Mouse (Mus musculus) liver, embryonic 12.5 days (tissue): ENCODE results near the gene Nsun6. TPM values are rescaled to one million over a fixed set of nuclear protein-coding genes. Genes with fewer than 3 reads are reported as not detected.

Experiments
- ATAC-seq: fragments of 200-750 bp; cut with Nextera tagmentation; 2 replicates; pipeline ENCODE4 v1.8.0; 2017; ENCODE audit warnings: moderate number of reproducible peaks, mild to moderate bottlenecking, moderate library complexity
- H3K27ac ChIP-seq: fragments of 300-500 bp; sonication (generic); 2 replicates; pipeline ENCODE4 v1.5.1; 2016; ENCODE audit warnings: mild to moderate bottlenecking
- H3K27me3 ChIP-seq: fragments of 300-500 bp; sonication (generic); replicated peaks from 2 replicates; pipeline ENCODE4 v1.6.1; 2016; ENCODE audit warnings: mild to moderate bottlenecking, moderate library complexity
- H3K36me3 ChIP-seq: fragments of 300-500 bp; sonication (generic); 2 replicates; pipeline ENCODE4 v1.6.1; 2016; ENCODE audit warnings: mild to moderate bottlenecking, moderate library complexity
- H3K4me1 ChIP-seq: fragments of 300-500 bp; sonication (generic); 2 replicates; pipeline ENCODE4 v1.6.1; 2016
- H3K4me2 ChIP-seq: fragments of 300-500 bp; sonication (generic); 2 replicates; pipeline ENCODE4 v1.6.1; 2016; ENCODE audit warnings: mild to moderate bottlenecking, moderate library complexity
- H3K4me3 ChIP-seq: fragments of 300-500 bp; sonication (generic); 2 replicates; pipeline ENCODE4 v1.5.1; 2016; ENCODE audit warnings: mild to moderate bottlenecking, moderate library complexity
- H3K9ac ChIP-seq: fragments of 300-500 bp; sonication (generic); 2 replicates; pipeline ENCODE4 v1.6.1; 2016; ENCODE audit warnings: mild to moderate bottlenecking, moderate library complexity
- H3K9me3 ChIP-seq: fragments of 300-500 bp; sonication (generic); replicated peaks from 2 replicates; pipeline ENCODE4 v1.6.1; 2016; ENCODE audit warnings: mild to moderate bottlenecking, moderate library complexity
- WGBS: fragments of 180-500 bp; shearing (Covaris S2); methylation state at CpG from one replicate; pipeline ENCODE4 v1.1.7; 2016; ENCODE audit not compliant: insufficient replicate concordance; 5-methylcytosine and 5-hydroxymethylcytosine counted together
- polyA plus RNA-seq: library from polyadenylated mRNA; unstranded; fragments of >200 nt; fragmentation: Nextera tagmentation; extraction: Ambion mirVana; gene quantifications from 2 replicates; pipeline ENCODE4 v1.2.1, GENCODE M21; 2016

Gene Nsun6
- 5.6 and 5.7 TPM in 2 replicates for polyA plus RNA-seq

DNA sequence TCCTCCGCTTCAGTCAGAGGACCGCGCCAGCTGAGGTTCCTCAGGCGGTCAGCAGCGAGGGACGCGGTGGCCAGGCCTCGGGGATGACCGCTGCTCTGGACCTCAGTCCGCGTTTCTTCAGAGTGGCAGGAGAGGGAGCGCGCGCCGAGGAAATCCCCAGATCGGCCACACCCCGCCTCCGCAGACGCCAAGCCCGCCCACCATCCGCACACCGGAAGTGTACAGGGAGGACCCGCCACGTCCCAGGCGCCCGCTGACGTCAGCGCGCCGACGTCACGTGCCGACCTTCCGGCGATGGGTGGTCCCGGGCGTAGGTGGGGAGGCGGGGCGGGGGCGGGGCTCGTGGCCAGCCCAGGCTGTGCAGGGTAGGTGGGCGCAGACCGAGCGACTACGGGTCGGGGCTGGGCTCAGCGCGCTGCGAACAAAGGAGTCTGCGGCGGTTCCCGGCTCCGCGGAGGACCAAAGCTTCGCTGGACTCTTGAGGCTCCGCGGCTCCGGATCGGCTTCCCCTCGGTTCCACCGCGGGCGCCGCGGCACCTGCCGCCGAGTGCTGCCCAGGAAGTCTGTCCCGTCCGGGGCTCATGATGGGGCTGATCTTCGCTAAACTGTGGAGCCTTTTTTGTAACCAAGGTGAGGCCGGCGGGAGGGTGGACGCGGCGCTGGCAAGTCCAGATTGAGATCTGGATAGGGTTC lies at the start of gene Nsun6:
Gene Nsun6, minus strand, starts transcription at position 125 of the 693 bp plus-strand sequence.
- peak within 1 kb of the TSS; percentile 91 for H3K9ac ChIP-seq
- H3K4me2 ChIP-seq, result peak within 1 kb of the TSS; percentile 71
- H3K9me3 ChIP-seq, result no peaks in the 10 kb centered on the region
- no peaks in the 10 kb centered on the region for H3K36me3 ChIP-seq
- ATAC-seq, result peak; percentile 97
- under 1% methylated on average over 75 of the region's 75 CpGs for WGBS
- peak within 1 kb of the TSS; percentile 85 for H3K27ac ChIP-seq
- no peaks in the 10 kb centered on the region for H3K27me3 ChIP-seq
- H3K4me1 ChIP-seq, result peaks cover 26% of the 10 kb centered on the region
- H3K4me3 ChIP-seq, result peak within 1 kb of the TSS; percentile 93

- no peak overlapping the region for H3K4me2 ChIP-seq
- WGBS, result 13% methylated on average over 1 of the region's 1 CpGs
- no peak for ATAC-seq
Measured at GRCm38 (mm10) chr2:15104386-15104785, 49.5 kb upstream of the Nsun6 start.

GRCm38 (mm10) chr2:15096514-15097090 lies 41.7 kb upstream of the Nsun6 start:
- ATAC-seq, result no peak
- H3K4me1 ChIP-seq, result no peaks in the 10 kb centered on the region
- 38% methylated on average over 3 of the region's 3 CpGs for WGBS
- H3K27me3 ChIP-seq, result no peaks in the 10 kb centered on the region
- no peak overlapping the region for H3K27ac ChIP-seq
- no peak overlapping the region for H3K4me2 ChIP-seq
- no peaks in the 10 kb centered on the region for H3K9me3 ChIP-seq
- H3K9ac ChIP-seq, result no peak overlapping the region
- H3K36me3 ChIP-seq, result no peaks in the 10 kb centered on the region
- no peak overlapping the region for H3K4me3 ChIP-seq

More at GRCm38 (mm10) chr2:15104386-15104785, 49.5 kb upstream of the Nsun6 start:
- Histone ChIP-seq H3K9ac (no peak overlapping the region), H3K4me3 (no peak overlapping the region), H3K27ac (no peak overlapping the region), H3K9me3 (no peaks in the 10 kb centered on the region), H3K27me3 (no peaks in the 10 kb centered on the region), H3K4me1 (no peaks in the 10 kb centered on the region), H3K36me3 (no peaks in the 10 kb centered on the region)

DNA sequence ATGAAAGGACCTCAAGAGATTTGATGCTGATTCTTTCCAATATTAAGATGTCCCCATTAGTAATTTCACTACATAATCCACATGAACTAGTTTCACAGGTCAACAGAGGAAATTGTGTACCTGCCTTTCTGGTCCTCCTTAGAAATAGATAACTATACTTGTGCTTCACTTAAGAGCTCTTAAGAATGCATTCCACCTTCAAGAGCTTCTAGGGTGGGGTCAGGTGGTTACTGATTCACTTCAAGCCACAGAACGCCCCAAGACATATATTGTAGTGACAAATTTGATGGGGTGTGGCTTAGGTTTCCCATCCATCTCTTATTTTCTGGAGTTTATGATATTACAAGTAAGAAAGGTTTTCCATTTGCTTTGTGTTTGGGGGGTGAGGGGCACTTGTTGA lies 32.4 kb upstream of the Nsun6 start:
- Histone ChIP-seq H3K9me3 (no peaks in the 10 kb centered on the region), H3K4me3 (no peak overlapping the region), H3K36me3 (peaks cover 11% of the 10 kb centered on the region), H3K27ac (no peak overlapping the region), H3K27me3 (no peaks in the 10 kb centered on the region), H3K4me1 (0 out of 2 replicates have a peak, but pooled peaks cover 5% of the 10 kb centered on the region), H3K4me2 (no peak overlapping the region), H3K9ac (no peak overlapping the region)
- ATAC-seq, result no peak
- WGBS, result 79% methylated on average over 1 of the region's 1 CpGs

DNA sequence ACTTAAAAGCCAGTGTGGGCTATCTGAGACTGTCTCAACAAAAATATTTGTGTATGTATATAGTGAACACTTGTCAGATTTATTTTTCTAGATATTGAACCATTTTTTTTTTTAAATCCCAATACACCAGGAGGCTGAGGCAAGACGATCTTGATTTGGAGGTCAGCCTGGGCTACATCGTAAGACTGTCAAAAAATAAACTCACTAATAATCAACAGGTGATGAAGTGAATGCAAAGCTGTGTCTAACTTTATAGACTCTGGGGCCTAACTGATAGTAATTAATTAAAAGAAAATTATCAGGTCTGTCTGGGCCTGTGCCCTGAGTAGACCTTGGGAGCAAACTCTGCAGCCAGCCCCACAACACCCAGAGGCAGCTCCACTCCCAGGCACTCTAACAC lies 28.8 kb upstream of the Nsun6 start:
- Histone ChIP-seq H3K4me1 (no peaks in the 10 kb centered on the region), H3K9me3 (no peaks in the 10 kb centered on the region), H3K9ac (no peak overlapping the region), H3K27ac (no peak overlapping the region), H3K4me3 (no peak overlapping the region), H3K4me2 (no peak overlapping the region), H3K27me3 (no peaks in the 10 kb centered on the region), H3K36me3 (peaks cover 23% of the 10 kb centered on the region)
- no peak for ATAC-seq
- WGBS, result 79% methylated on average over 2 of the region's 2 CpGs

DNA sequence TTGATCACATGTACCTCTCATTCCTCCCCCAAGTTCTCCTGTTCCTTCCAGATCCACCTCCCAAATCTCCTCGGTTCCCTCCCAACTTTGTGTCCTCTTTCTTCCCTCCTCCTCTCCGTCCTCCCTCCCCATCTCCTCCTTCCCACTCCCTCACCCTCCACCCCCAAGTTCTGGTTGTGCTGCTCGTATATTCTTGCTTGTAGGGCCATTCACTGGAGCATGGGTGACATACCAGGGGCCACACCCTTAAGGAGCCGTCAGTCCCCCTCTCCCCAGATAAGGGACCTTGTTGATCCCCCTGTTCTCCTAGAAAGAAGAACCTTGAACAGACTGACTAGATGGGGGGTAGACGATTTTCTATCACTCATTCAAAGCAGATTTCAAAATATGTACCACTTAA lies 12.2 kb upstream of the Nsun6 start:
- H3K9me3 ChIP-seq, result no peaks in the 10 kb centered on the region
- 0 out of 2 replicates have a peak, but pooled peaks have one; percentile 52 for ATAC-seq
- WGBS, result 49% methylated on average over 5 of the region's 5 CpGs

GRCm38 (mm10) chr2:15065447-15065846 lies 10.6 kb upstream of the Nsun6 start:
- 58% methylated on average over 2 of the region's 2 CpGs for WGBS

More for the DNA sequence above, 12.2 kb upstream of the Nsun6 start:
- H3K4me2 ChIP-seq, result no peak overlapping the region
- peaks cover 23% of the 10 kb centered on the region for H3K36me3 ChIP-seq
- H3K4me3 ChIP-seq, result no peak overlapping the region
- H3K27me3 ChIP-seq, result no peaks in the 10 kb centered on the region
- H3K27ac ChIP-seq, result no peak overlapping the region
- peaks cover 8% of the 10 kb centered on the region for H3K4me1 ChIP-seq
- H3K9ac ChIP-seq, result no peak overlapping the region

GRCm38 (mm10) chr2:15064380-15065269 lies 9.8 kb upstream of the Nsun6 start:
- Histone ChIP-seq H3K4me2 (no peak overlapping the region), H3K27ac (no peak overlapping the region), H3K9me3 (no peaks in the 10 kb centered on the region), H3K27me3 (no peaks in the 10 kb centered on the region), H3K4me3 (no peak overlapping the region), H3K36me3 (peaks cover 14% of the 10 kb centered on the region), H3K4me1 (peaks cover 8% of the 10 kb centered on the region), H3K9ac (no peak overlapping the region)
- ATAC-seq, result no peak
- 75% methylated on average over 7 of the region's 7 CpGs for WGBS

More at GRCm38 (mm10) chr2:15065447-15065846, 10.6 kb upstream of the Nsun6 start:
- no peak for ATAC-seq
- Histone ChIP-seq H3K4me1 (peaks cover 8% of the 10 kb centered on the region), H3K4me2 (no peak overlapping the region), H3K9ac (no peak overlapping the region), H3K36me3 (peaks cover 20% of the 10 kb centered on the region), H3K27me3 (no peaks in the 10 kb centered on the region), H3K4me3 (no peak overlapping the region), H3K27ac (no peak overlapping the region), H3K9me3 (no peaks in the 10 kb centered on the region)

- Histone ChIP-seq H3K4me1 (peaks cover 8% of the 10 kb centered on the region), H3K4me2 (no peak overlapping the region), H3K27ac (no peak overlapping the region), H3K27me3 (no peaks in the 10 kb centered on the region), H3K36me3 (peaks cover 10% of the 10 kb centered on the region), H3K9ac (no peak overlapping the region), H3K9me3 (no peaks in the 10 kb centered on the region), H3K4me3 (no peak overlapping the region)
- WGBS, result 57% methylated on average over 1 of the region's 1 CpGs
- no peak for ATAC-seq
Measured at GRCm38 (mm10) chr2:15063815-15064214, 8.9 kb upstream of the Nsun6 start.

- no peak for ATAC-seq
- Histone ChIP-seq H3K36me3 (no peaks in the 10 kb centered on the region), H3K4me3 (no peak overlapping the region), H3K9me3 (no peaks in the 10 kb centered on the region), H3K27ac (no peak overlapping the region), H3K4me1 (peaks cover 18% of the 10 kb centered on the region), H3K9ac (no peak overlapping the region), H3K27me3 (no peaks in the 10 kb centered on the region), H3K4me2 (no peak overlapping the region)
- 83% methylated on average over 3 of the region's 3 CpGs for WGBS
Measured at GRCm38 (mm10) chr2:15060856-15061255, 6.0 kb upstream of the Nsun6 start.

GRCm38 (mm10) chr2:15058227-15058626 lies 3.4 kb upstream of the Nsun6 start:
- H3K4me3 ChIP-seq, result no peak overlapping the region
- no peak for ATAC-seq
- WGBS, result 73% methylated on average over 5 of the region's 5 CpGs
- H3K36me3 ChIP-seq, result no peaks in the 10 kb centered on the region
- H3K27me3 ChIP-seq, result no peaks in the 10 kb centered on the region
- no peak overlapping the region for H3K27ac ChIP-seq
- H3K9me3 ChIP-seq, result no peaks in the 10 kb centered on the region
- H3K4me1 ChIP-seq, result peaks cover 26% of the 10 kb centered on the region
- no peak overlapping the region for H3K4me2 ChIP-seq
- no peak overlapping the region for H3K9ac ChIP-seq

- H3K27ac ChIP-seq, result peak overlapping the region; percentile 85
- no peaks in the 10 kb centered on the region for H3K36me3 ChIP-seq
- ATAC-seq, result no peak
- no peaks in the 10 kb centered on the region for H3K27me3 ChIP-seq
- WGBS, result 2% methylated on average over 15 of the region's 15 CpGs
- no peaks in the 10 kb centered on the region for H3K9me3 ChIP-seq
- H3K4me2 ChIP-seq, result peak overlapping the region; percentile 71
- H3K4me3 ChIP-seq, result peak overlapping the region; percentile 93
- H3K4me1 ChIP-seq, result peaks cover 26% of the 10 kb centered on the region
- H3K9ac ChIP-seq, result peak overlapping the region; percentile 91
Measured at GRCm38 (mm10) chr2:15055741-15056151, 877 bp upstream of the Nsun6 start.
